Mouse (Mus musculus) frontal cortex, adult (tissue): ENCODE data around the gene Pld2.

Experiments
- ATAC-seq: cut with Nextera tagmentation; 2 replicates; pipeline ENCODE4 v1.9.2; 2017; ENCODE audit warnings: mild to moderate bottlenecking, moderate library complexity, mixed read lengths; ENCODE audit not compliant: low TSS enrichment

Pld2 gene

GRCm38 (mm10) chr11:70577201-70577600, 37.3 kb downstream of the Pld2 start:
- ATAC-seq: no peak

- ATAC-seq: no peak
These were observed 39.1 kb downstream of the Pld2 start for GRCm38 (mm10) chr11:70578962-70579361.

- ATAC-seq: peak; percentile 29; the same call in 1 of the 2 replicates
These were observed 40.0 kb downstream of the Pld2 start for GRCm38 (mm10) chr11:70579710-70580357.

GRCm38 (mm10) chr11:70580358-70580720, 40.5 kb downstream of the Pld2 start:
- ATAC-seq: no peak

- ATAC-seq: no peak
These were observed 41.1 kb downstream of the Pld2 start for GRCm38 (mm10) chr11:70580921-70581320.

- no peak for ATAC-seq
These were observed 42.3 kb downstream of the Pld2 start for GRCm38 (mm10) chr11:70582196-70582595.

- no peak for ATAC-seq
These were observed 43.3 kb downstream of the Pld2 start for GRCm38 (mm10) chr11:70583022-70583714.

- no peak for ATAC-seq
These were observed 43.9 kb downstream of the Pld2 start for GRCm38 (mm10) chr11:70583775-70584174.

- ATAC-seq: no peak
These were observed 45.6 kb downstream of the Pld2 start for GRCm38 (mm10) chr11:70585457-70585856.

GRCm38 (mm10) chr11:70586261-70586660, 46.4 kb downstream of the Pld2 start:
- peak; percentile 56; the same call in 1 of the 2 replicates for ATAC-seq

- ATAC-seq: no peak
These were observed 47.1 kb downstream of the Pld2 start for GRCm38 (mm10) chr11:70586954-70587353.

- no peak for ATAC-seq
These were observed 51.9 kb downstream of the Pld2 start for GRCm38 (mm10) chr11:70591733-70592132.

- ATAC-seq: no peak
These were observed 54.6 kb downstream of the Pld2 start for GRCm38 (mm10) chr11:70594253-70594989.

GRCm38 (mm10) chr11:70595638-70596037, 55.8 kb downstream of the Pld2 start:
- ATAC-seq: no peak

GRCm38 (mm10) chr11:70596094-70596493, 56.2 kb downstream of the Pld2 start:
- peak; percentile 62; the same call in 1 of the 2 replicates for ATAC-seq

GRCm38 (mm10) chr11:70597301-70597700, 57.4 kb downstream of the Pld2 start:
- ATAC-seq: no peak

- no peak for ATAC-seq
These were observed 58.6 kb downstream of the Pld2 start for GRCm38 (mm10) chr11:70598451-70598953.

- ATAC-seq: no peak
These were observed 65.2 kb downstream of the Pld2 start for GRCm38 (mm10) chr11:70605024-70605566.

- ATAC-seq: no peak
These were observed 66.9 kb downstream of the Pld2 start for GRCm38 (mm10) chr11:70606717-70607116.

- no peak for ATAC-seq
These were observed 67.7 kb downstream of the Pld2 start for GRCm38 (mm10) chr11:70607611-70608010.
